In the genomic region with DNA sequence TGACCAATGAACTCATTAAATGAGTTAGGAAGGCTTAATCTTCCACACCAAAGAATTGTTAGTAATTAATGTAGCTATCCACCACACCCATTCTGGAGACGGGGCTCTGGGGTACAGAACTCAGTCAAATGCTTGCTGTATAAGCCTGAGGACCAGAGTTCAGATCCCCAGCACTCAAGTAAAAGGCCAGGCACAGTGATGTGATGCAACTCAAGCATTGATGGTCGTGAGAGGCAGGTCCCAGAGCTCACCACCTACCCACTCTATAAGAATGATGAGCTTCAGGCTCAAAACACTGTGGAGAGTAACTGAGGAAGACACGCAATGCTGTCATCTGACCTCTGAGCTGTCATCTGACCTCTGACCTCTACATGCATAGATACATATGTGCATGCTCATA, we compare ENCODE assay signal across 23 mouse cellular contexts.
DNase-seq lines count a peak whose midpoint lies in the region; ATAC-seq and TF ChIP-seq lines count a peak whose summit lies in the region.
"Had no signal": no experiment of that assay in that cellular context is flagged by ENCODE, and none has a peak within 500 bp of the region (broad histone marks: within the 10 kb centered on the region; RNA-seq: fewer than 3 reads in every experiment).

No protein-coding gene starts in this region.

- 83% methylated on average over 3 of the region's 3 CpGs for WGBS in intestine, embryonic 14.5 days
- WGBS in intestine, postnatal 0 days: 87% methylated on average over 3 of the region's 3 CpGs
- 84% methylated on average over 3 of the region's 3 CpGs for WGBS in limb, embryonic 10.5 days

- no peaks in the 10 kb centered on the region for H3K27me3 ChIP-seq in intestine, embryonic 14.5 days (replicated peaks; ENCODE audit: control insufficient read depth, insufficient read depth, low read length)
- H3K27me3 ChIP-seq in intestine, postnatal 0 days (replicated peaks; ENCODE audit: control insufficient read depth, insufficient read depth, low read length): no peaks in the 10 kb centered on the region
- no peaks in the 10 kb centered on the region for H3K27me3 ChIP-seq in limb, embryonic 10.5 days (ENCODE audit: low read depth, poor library complexity, severe bottlenecking)
- H3K27me3 ChIP-seq: CH12.LX; embryonic facial prominence, embryonic 12.5 days; forebrain, embryonic 13.5 days; forebrain, embryonic 15.5 days; Patski had no signal

- H3K4me1 ChIP-seq in intestine, embryonic 14.5 days (replicated peaks; ENCODE audit: control insufficient read depth, insufficient read depth, low read length): no peaks in the 10 kb centered on the region
- no peaks in the 10 kb centered on the region for H3K4me1 ChIP-seq in intestine, postnatal 0 days (replicated peaks; ENCODE audit: control insufficient read depth, insufficient read depth, low read length)
- no peaks in the 10 kb centered on the region for H3K4me1 ChIP-seq in limb, embryonic 10.5 days
- H3K4me1 ChIP-seq: embryonic facial prominence, embryonic 10.5 days; embryonic facial prominence, embryonic 12.5 days had no signal

- no peaks in the 10 kb centered on the region for H3K9me3 ChIP-seq in intestine, embryonic 14.5 days (ENCODE audit: control insufficient read depth, low read length)
- no peaks in the 10 kb centered on the region for H3K9me3 ChIP-seq in intestine, postnatal 0 days (ENCODE audit: control insufficient read depth)
- H3K9me3 ChIP-seq in limb, embryonic 10.5 days (replicated peaks): no peaks in the 10 kb centered on the region
- H3K9me3 ChIP-seq: embryonic facial prominence, embryonic 10.5 days; embryonic facial prominence, embryonic 12.5 days; forebrain, embryonic 13.5 days; forebrain, embryonic 15.5 days had no signal

- no peak overlapping the region for H3K4me2 ChIP-seq in intestine, embryonic 14.5 days (ENCODE audit: low read length)
- no peak overlapping the region for H3K4me2 ChIP-seq in intestine, postnatal 0 days (replicated peaks; ENCODE audit: low read depth)
- H3K4me2 ChIP-seq: embryonic facial prominence, embryonic 12.5 days; forebrain, embryonic 13.5 days; forebrain, embryonic 15.5 days had no signal

- DNase-seq in heart, adult 11 months: peak; percentile 55
- no peak for DNase-seq in heart, adult 9 months (ENCODE audit: low spot score in 2 of 2)
- peak; percentile 36 for DNase-seq in intestine, embryonic 14.5 days (ENCODE audit: low spot score)
- peak; percentile 23 for DNase-seq in limb, embryonic 10.5 days (ENCODE audit: low spot score)
- DNase-seq: adrenal gland, adult 8-10 months; adrenal gland, postnatal 14 days; adrenal gland, postnatal 36 days; B cell, adult 2 months; cerebellum, adult 11-12 months; cerebellum, adult 2 months; cerebellum, adult 9-10 months; cerebellum, postnatal 10 days; cerebellum, postnatal 25 days had no signal

- ATAC-seq in intestine, embryonic 14.5 days (replicated peaks; ENCODE audit: low FRiP score, low TSS enrichment, low read depth): no peak
- no peak for ATAC-seq in intestine, postnatal 0 days
- ATAC-seq: activated CD4-positive, CD25-positive, alpha-beta regulatory T cell, adult 4 months; CD4-positive, CD25-positive, alpha-beta regulatory T cell, adult 4 months; forebrain, embryonic 13.5 days; forebrain, embryonic 15.5 days; Patski had no signal

- H3K27ac ChIP-seq in intestine, embryonic 14.5 days (ENCODE audit: low read depth): no peak overlapping the region
- H3K27ac ChIP-seq in intestine, postnatal 0 days (ENCODE audit: low read depth, low read length): no peak overlapping the region
- H3K27ac ChIP-seq in limb, embryonic 10.5 days: no peak overlapping the region
- H3K27ac ChIP-seq: embryonic facial prominence, embryonic 10.5 days; embryonic facial prominence, embryonic 12.5 days; forebrain, embryonic 13.5 days; forebrain, embryonic 15.5 days had no signal

- no peak overlapping the region for H3K9ac ChIP-seq in intestine, embryonic 14.5 days (ENCODE audit: low read length)
- no peak overlapping the region for H3K9ac ChIP-seq in intestine, postnatal 0 days (ENCODE audit: low read depth, low read length)
- H3K9ac ChIP-seq: embryonic facial prominence, embryonic 12.5 days; forebrain, embryonic 13.5 days; forebrain, embryonic 15.5 days had no signal

- H3K4me3 ChIP-seq in intestine, embryonic 14.5 days (ENCODE audit: low read depth, low read length): no peak overlapping the region
- H3K4me3 ChIP-seq in intestine, postnatal 0 days (ENCODE audit: low read depth, low read length): no peak overlapping the region
- H3K4me3 ChIP-seq in limb, embryonic 10.5 days: no peak overlapping the region
- H3K4me3 ChIP-seq: embryonic facial prominence, embryonic 10.5 days; embryonic facial prominence, embryonic 12.5 days; forebrain, embryonic 13.5 days; forebrain, embryonic 15.5 days had no signal

- TF ChIP-seq CTCF in intestine, postnatal 0 days (IDR thresholded peaks at IDR 0.05; ENCODE audit: low read depth): no peak

- H3K36me3 ChIP-seq in intestine, embryonic 14.5 days (ENCODE audit: control insufficient read depth, insufficient read depth, low read length): no peaks in the 10 kb centered on the region
- no peaks in the 10 kb centered on the region for H3K36me3 ChIP-seq in intestine, postnatal 0 days (ENCODE audit: control insufficient read depth, insufficient read depth)
- no peaks in the 10 kb centered on the region for H3K36me3 ChIP-seq in limb, embryonic 10.5 days
- H3K36me3 ChIP-seq: embryonic facial prominence, embryonic 10.5 days; embryonic facial prominence, embryonic 12.5 days; forebrain, embryonic 15.5 days; G1E had no signal

Comparison
In these comparisons a context has a peak if more than half of its experiments do, and no peak if none do; other contexts are left out.
1. DNase-seq: peak in heart, adult 11 months (single experiment), intestine, embryonic 14.5 days (single experiment) and limb, embryonic 10.5 days (single experiment); none in heart, adult 9 months (0 of 2).